In the genomic region with DNA sequence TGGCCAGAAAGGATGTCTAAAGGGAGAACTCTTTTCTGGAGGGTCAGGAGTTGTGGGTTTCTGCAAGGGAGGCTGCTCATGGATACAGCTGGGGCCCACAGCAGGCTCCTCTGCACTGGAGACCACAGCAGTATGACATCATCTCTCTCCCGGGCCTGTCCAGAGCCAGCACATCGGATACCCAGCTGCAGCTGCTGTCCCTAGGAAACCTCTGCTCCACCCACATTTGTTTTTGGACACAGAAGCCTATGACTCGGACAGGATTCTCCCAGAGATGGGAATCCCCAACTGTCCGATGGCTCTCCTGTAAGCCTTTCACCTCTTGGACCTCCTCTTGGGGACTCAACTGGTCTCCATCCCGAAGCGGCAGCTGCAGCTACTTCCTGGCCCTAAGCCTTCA, we compare ENCODE assay signal across 18 mouse cellular contexts.
A peak's percentile ranks its signal among the peaks of the same experiment; 100 is the strongest.
DNase-seq lines count a peak whose midpoint lies in the region; ATAC-seq and TF ChIP-seq lines count a peak whose summit lies in the region.
"Had no signal": no experiment of that assay in that cellular context is flagged by ENCODE, and none has a peak within 500 bp of the region (broad histone marks: within the 10 kb centered on the region; RNA-seq: fewer than 3 reads in every experiment).

No protein-coding gene starts in this region.

- H3K4me3 ChIP-seq in limb, embryonic 14.5 days (replicated peaks; ENCODE audit: low read length): no peak overlapping the region
- H3K4me3 ChIP-seq in limb, embryonic 10.5 days: no peak overlapping the region
- no peak overlapping the region for H3K4me3 ChIP-seq in gastrocnemius, adult 2 months
- H3K4me3 ChIP-seq in heart, postnatal 0 days (ENCODE audit: low read depth, low read length): no peak overlapping the region
- no peak overlapping the region for H3K4me3 ChIP-seq in stomach, embryonic 16.5 days (replicated peaks; ENCODE audit: low read length)
- H3K4me3 ChIP-seq in left cerebral cortex, adult 2 months: no peak overlapping the region
- H3K4me3 ChIP-seq: embryonic facial prominence, embryonic 12.5 days; forebrain, embryonic 10.5 days; intestine, embryonic 15.5 days had no signal

- no peak overlapping the region for H3K27ac ChIP-seq in limb, embryonic 14.5 days (replicated peaks; ENCODE audit: low read depth, low read length)
- H3K27ac ChIP-seq in limb, embryonic 10.5 days: no peak overlapping the region
- H3K27ac ChIP-seq in gastrocnemius, adult 2 months: peak overlapping the region; percentile 68
- H3K27ac ChIP-seq in heart, postnatal 0 days (ENCODE audit: low read depth): no peak overlapping the region
- no peak overlapping the region; the same call in 1 of the 2 replicates for H3K27ac ChIP-seq in stomach, embryonic 16.5 days (ENCODE audit: low read length)
- no peak overlapping the region for H3K27ac ChIP-seq in left cerebral cortex, adult 2 months
- H3K27ac ChIP-seq: embryonic facial prominence, embryonic 12.5 days; forebrain, embryonic 10.5 days; intestine, embryonic 15.5 days; kidney, postnatal 0 days; liver, embryonic 14.5 days had no signal

- no peak for TF ChIP-seq POLR2A in limb, embryonic 14.5 days (IDR thresholded peaks at IDR 0.05; ENCODE audit: borderline replicate concordance, extremely low read depth, insufficient read depth, insufficient read length)

- WGBS in limb, embryonic 14.5 days: 60% methylated on average over 6 of the region's 6 CpGs
- WGBS in limb, embryonic 10.5 days: 87% methylated on average over 6 of the region's 6 CpGs
- 54% methylated on average over 6 of the region's 6 CpGs for WGBS in heart, postnatal 0 days
- WGBS in stomach, embryonic 16.5 days: 63% methylated on average over 6 of the region's 6 CpGs

- H3K9ac ChIP-seq in limb, embryonic 14.5 days (ENCODE audit: low read depth, low read length, severe bottlenecking): no peak overlapping the region
- no peak overlapping the region for H3K9ac ChIP-seq in heart, postnatal 0 days (replicated peaks; ENCODE audit: low read depth, low read length)
- no peak overlapping the region for H3K9ac ChIP-seq in stomach, embryonic 16.5 days (ENCODE audit: low read length)
- H3K9ac ChIP-seq: embryonic facial prominence, embryonic 12.5 days; intestine, embryonic 15.5 days; liver, embryonic 14.5 days had no signal

- no peaks in the 10 kb centered on the region for H3K27me3 ChIP-seq in limb, embryonic 14.5 days (ENCODE audit: control insufficient read depth, insufficient read depth, low read length)
- no peaks in the 10 kb centered on the region for H3K27me3 ChIP-seq in limb, embryonic 10.5 days (ENCODE audit: low read depth, poor library complexity, severe bottlenecking)
- no peaks in the 10 kb centered on the region; the same call in 1 of the 2 replicates for H3K27me3 ChIP-seq in heart, postnatal 0 days (ENCODE audit: control insufficient read depth, insufficient read depth, low read length)
- H3K27me3 ChIP-seq in stomach, embryonic 16.5 days (ENCODE audit: control insufficient read depth, insufficient read depth, low read length): no peaks in the 10 kb centered on the region
- H3K27me3 ChIP-seq: embryonic facial prominence, embryonic 12.5 days; intestine, embryonic 15.5 days had no signal

- no peak for TF ChIP-seq CTCF in gastrocnemius, adult 2 months (IDR thresholded peaks at IDR 0.05)
- no peak for TF ChIP-seq CTCF in heart, postnatal 0 days (IDR thresholded peaks at IDR 0.05; ENCODE audit: low read depth)
- no peak for TF ChIP-seq CTCF in left cerebral cortex, adult 2 months (IDR thresholded peaks at IDR 0.05)

- TF ChIP-seq EP300 in heart, postnatal 0 days (IDR thresholded peaks at IDR 0.05; ENCODE audit: low read depth): no peak

- peak; percentile 67 for ATAC-seq in limb, embryonic 14.5 days (ENCODE audit: low FRiP score, low read depth)
- peak; percentile 71 for ATAC-seq in heart, postnatal 0 days (ENCODE audit: insufficient read depth, low read depth)
- ATAC-seq in stomach, embryonic 16.5 days (ENCODE audit: insufficient read depth, low FRiP score): 0 out of 2 replicates have a peak, but pooled peaks have one; percentile 29
- ATAC-seq: activated CD4-positive, CD25-positive, alpha-beta regulatory T cell, adult 4 months; intestine, embryonic 15.5 days; lung, postnatal 0 days had no signal

- intact Hi-C loops in gastrocnemius, adult 2 months (cut with DNase I): no loop called here
- intact Hi-C loops in left cerebral cortex, adult 2 months (cut with DNase I): no loop called here

- no peak overlapping the region for H3K4me2 ChIP-seq in limb, embryonic 14.5 days (replicated peaks; ENCODE audit: low read depth, low read length, severe bottlenecking)
- H3K4me2 ChIP-seq in heart, postnatal 0 days (ENCODE audit: low read depth, low read length): no peak overlapping the region
- H3K4me2 ChIP-seq in stomach, embryonic 16.5 days (ENCODE audit: low read depth, low read length): no peak overlapping the region
- H3K4me2 ChIP-seq: embryonic facial prominence, embryonic 12.5 days; intestine, embryonic 15.5 days had no signal

- no peaks in the 10 kb centered on the region for H3K9me3 ChIP-seq in limb, embryonic 14.5 days (ENCODE audit: control insufficient read depth, low read length)
- no peaks in the 10 kb centered on the region for H3K9me3 ChIP-seq in limb, embryonic 10.5 days (replicated peaks)
- no peaks in the 10 kb centered on the region for H3K9me3 ChIP-seq in heart, postnatal 0 days (replicated peaks; ENCODE audit: control insufficient read depth, low read length)
- no peaks in the 10 kb centered on the region for H3K9me3 ChIP-seq in stomach, embryonic 16.5 days (replicated peaks; ENCODE audit: control insufficient read depth, low read length)
- H3K9me3 ChIP-seq: embryonic facial prominence, embryonic 12.5 days; forebrain, embryonic 10.5 days; intestine, embryonic 15.5 days had no signal

- no peaks in the 10 kb centered on the region for H3K36me3 ChIP-seq in limb, embryonic 14.5 days (ENCODE audit: control insufficient read depth, insufficient read depth, low read length)
- no peaks in the 10 kb centered on the region for H3K36me3 ChIP-seq in limb, embryonic 10.5 days
- H3K36me3 ChIP-seq in heart, postnatal 0 days (replicated peaks; ENCODE audit: control insufficient read depth, insufficient read depth, low read length): no peaks in the 10 kb centered on the region
- H3K36me3 ChIP-seq in stomach, embryonic 16.5 days (ENCODE audit: control insufficient read depth, insufficient read depth, low read length): no peaks in the 10 kb centered on the region
- H3K36me3 ChIP-seq: embryonic facial prominence, embryonic 12.5 days; forebrain, embryonic 10.5 days; intestine, embryonic 15.5 days had no signal

- DNase-seq in limb, embryonic 14.5 days (ENCODE audit: low spot score): peak; percentile 23
- DNase-seq in limb, embryonic 10.5 days (ENCODE audit: low spot score): no peak
- peak; percentile 71 for DNase-seq in gastrocnemius, adult 2 months
- peak; percentile 16 for DNase-seq in heart, postnatal 0 days (ENCODE audit: low spot score)
- no peak for DNase-seq in thymus, postnatal 10 days (ENCODE audit: low spot score in 2 of 2)
- no peak for DNase-seq in urinary bladder, postnatal 10 days (ENCODE audit: low spot score)
- DNase-seq in left cerebral cortex, adult 2 months (ENCODE audit: extremely low spot score in 1 of 2, low spot score in 2 of 2): no peak
- DNase-seq: adrenal gland, postnatal 36 days; cerebellum, postnatal 25 days; thymus, postnatal 36 days had no signal

- no peaks in the 10 kb centered on the region for H3K4me1 ChIP-seq in limb, embryonic 14.5 days (ENCODE audit: control insufficient read depth, insufficient read depth, low read length)
- no peaks in the 10 kb centered on the region for H3K4me1 ChIP-seq in limb, embryonic 10.5 days
- no peaks in the 10 kb centered on the region for H3K4me1 ChIP-seq in heart, postnatal 0 days (ENCODE audit: control insufficient read depth, insufficient read depth)
- H3K4me1 ChIP-seq in stomach, embryonic 16.5 days (ENCODE audit: control insufficient read depth, insufficient read depth, low read length): 0 out of 2 replicates have a peak, but pooled peaks cover 3% of the 10 kb centered on the region
- H3K4me1 ChIP-seq: embryonic facial prominence, embryonic 12.5 days; forebrain, embryonic 10.5 days; intestine, embryonic 15.5 days had no signal

Comparison
In these comparisons a context has a peak if more than half of its experiments do, and no peak if none do; other contexts are left out.
1. DNase-seq: peak in limb, embryonic 14.5 days (single experiment), gastrocnemius, adult 2 months (single experiment) and heart, postnatal 0 days (single experiment); none in limb, embryonic 10.5 days (single experiment), thymus, postnatal 10 days (0 of 2), urinary bladder, postnatal 10 days (single experiment) and left cerebral cortex, adult 2 months (0 of 2).
2. Peak in every context shown above with its lines, with median percentiles within 50 percentile points of each other: ATAC-seq.